Mouse (Mus musculus): ENCODE data around the gene Mecom. TPM values are rescaled to one million over a fixed set of nuclear protein-coding genes. Genes with fewer than 3 reads are reported as not detected.

The Mecom gene
- polyA plus RNA-seq, 1 experiment, result 7.3 TPM

DNA sequence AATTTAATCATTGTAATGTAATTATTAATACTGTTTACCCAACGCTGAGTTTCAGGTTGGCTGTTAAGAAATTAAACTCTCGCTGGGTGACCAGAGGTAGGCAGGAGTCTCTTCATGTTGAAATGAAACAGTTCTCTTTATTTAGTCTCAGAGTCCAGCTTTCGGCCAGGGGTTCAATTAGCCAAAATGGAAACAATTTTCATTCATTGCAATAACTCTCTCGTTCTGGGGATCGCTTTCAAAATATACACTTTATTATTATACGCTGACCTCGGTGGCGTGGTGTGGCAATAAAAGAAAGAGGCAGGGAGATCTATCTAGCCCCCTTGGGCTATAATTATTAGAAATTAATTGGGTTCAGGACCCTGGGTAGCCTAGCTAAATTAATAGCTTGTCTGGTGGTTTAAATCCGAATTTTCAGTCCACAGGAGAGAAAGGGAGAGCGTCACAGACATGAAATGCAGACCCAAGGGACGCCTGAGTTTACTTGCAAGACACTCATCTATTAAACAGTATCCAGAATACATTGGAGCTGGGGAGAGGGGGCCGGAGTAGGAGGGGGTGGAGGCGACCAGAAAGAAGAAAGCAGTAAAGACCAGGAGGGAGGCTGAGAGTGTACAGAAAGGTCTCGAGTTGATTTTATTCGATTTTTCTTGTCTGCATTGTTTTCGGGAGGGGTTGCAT, 34.4 kb downstream of the Mecom start:
- peak; percentile 49 for DNase-seq (ENCODE audit: low read depth)
- no peak for TF ChIP-seq CTCF (IDR thresholded peaks at IDR 0.05; ENCODE audit: borderline replicate concordance, extremely low read depth, insufficient read depth, insufficient read length)
- no peak for TF ChIP-seq POLR2A (IDR thresholded peaks at IDR 0.05; ENCODE audit: borderline replicate concordance, extremely low read depth, insufficient read depth, insufficient read length, poor library complexity, severe bottlenecking)

DNA sequence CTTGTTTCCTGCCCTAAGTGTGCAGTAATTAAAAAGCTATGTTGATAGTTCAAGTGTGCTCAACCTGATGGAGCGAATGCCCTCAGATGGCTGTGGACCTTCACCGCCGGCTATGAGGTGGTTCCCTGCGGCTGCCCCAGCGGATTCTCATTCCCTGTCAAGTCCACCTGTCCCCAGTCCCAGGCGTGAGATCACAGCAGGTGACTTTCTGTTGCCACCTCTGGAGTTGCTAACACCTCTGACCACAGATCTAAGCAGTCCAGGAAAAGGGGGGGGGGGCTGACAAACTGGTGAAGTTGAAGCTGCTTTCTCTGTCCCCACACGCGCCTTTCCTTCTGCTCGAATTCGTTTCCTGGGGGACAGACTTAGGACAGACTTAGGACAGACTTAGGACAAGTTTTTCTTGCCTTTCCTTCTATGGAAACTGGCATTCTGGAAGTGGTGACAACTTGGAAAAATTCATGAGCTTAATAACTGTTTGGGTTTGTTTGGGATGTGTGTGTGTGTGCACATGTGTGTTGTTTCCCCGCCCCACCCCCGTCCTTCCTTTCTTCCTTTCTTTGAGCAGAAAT, 35.3 kb downstream of the Mecom start:
- TF ChIP-seq CTCF (IDR thresholded peaks at IDR 0.05; ENCODE audit: borderline replicate concordance, extremely low read depth, insufficient read depth, insufficient read length), result no peak
- no peak for TF ChIP-seq POLR2A (IDR thresholded peaks at IDR 0.05; ENCODE audit: borderline replicate concordance, extremely low read depth, insufficient read depth, insufficient read length, poor library complexity, severe bottlenecking)
- DNase-seq (ENCODE audit: low read depth), result peak; percentile 26

GRCm38 (mm10) chr3:30511796-30512195, 36.0 kb downstream of the Mecom start:
- peak; percentile 11 for DNase-seq (ENCODE audit: low read depth)

GRCm38 (mm10) chr3:30511062-30511640, 36.7 kb downstream of the Mecom start:
- TF ChIP-seq POLR2A (IDR thresholded peaks at IDR 0.05; ENCODE audit: borderline replicate concordance, extremely low read depth, insufficient read depth, insufficient read length, poor library complexity, severe bottlenecking) (no peak), CTCF (IDR thresholded peaks at IDR 0.05; ENCODE audit: borderline replicate concordance, extremely low read depth, insufficient read depth, insufficient read length) (no peak)
- DNase-seq (ENCODE audit: low read depth), result peak; percentile 8

More at GRCm38 (mm10) chr3:30511796-30512195, 36.0 kb downstream of the Mecom start:
- TF ChIP-seq CTCF (IDR thresholded peaks at IDR 0.05; ENCODE audit: borderline replicate concordance, extremely low read depth, insufficient read depth, insufficient read length) (no peak), POLR2A (IDR thresholded peaks at IDR 0.05; ENCODE audit: borderline replicate concordance, extremely low read depth, insufficient read depth, insufficient read length, poor library complexity, severe bottlenecking) (no peak)

DNA sequence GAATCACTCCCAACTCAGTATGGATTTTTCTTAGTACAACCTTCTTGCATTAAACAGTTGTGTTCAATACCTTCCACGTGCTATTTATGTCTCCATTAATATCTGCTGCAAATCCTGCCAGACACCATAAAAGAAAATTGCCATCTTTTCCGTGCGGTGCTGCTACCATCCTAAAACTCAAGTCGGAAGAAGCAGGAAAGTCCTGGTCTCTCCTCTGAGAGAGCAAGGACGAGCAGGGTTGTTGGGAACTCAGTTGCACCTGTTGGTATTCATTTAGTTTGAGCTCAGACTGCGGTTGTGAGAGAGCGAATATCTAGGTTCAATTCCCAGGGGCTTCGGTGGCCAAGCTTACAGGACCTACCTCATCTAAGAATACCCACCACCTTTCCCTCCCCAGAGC, 37.2 kb downstream of the Mecom start:
- peak; percentile 13 for DNase-seq (ENCODE audit: low read depth)
- TF ChIP-seq POLR2A (IDR thresholded peaks at IDR 0.05; ENCODE audit: borderline replicate concordance, extremely low read depth, insufficient read depth, insufficient read length, poor library complexity, severe bottlenecking) (no peak), CTCF (IDR thresholded peaks at IDR 0.05; ENCODE audit: borderline replicate concordance, extremely low read depth, insufficient read depth, insufficient read length) (no peak)

- DNase-seq (ENCODE audit: low read depth), result peak; percentile 51
- TF ChIP-seq POLR2A (IDR thresholded peaks at IDR 0.05; ENCODE audit: borderline replicate concordance, extremely low read depth, insufficient read depth, insufficient read length, poor library complexity, severe bottlenecking), result no peak
- no peak for TF ChIP-seq CTCF (IDR thresholded peaks at IDR 0.05; ENCODE audit: borderline replicate concordance, extremely low read depth, insufficient read depth, insufficient read length)
Measured at GRCm38 (mm10) chr3:30510105-30510504, 37.7 kb downstream of the Mecom start.

DNA sequence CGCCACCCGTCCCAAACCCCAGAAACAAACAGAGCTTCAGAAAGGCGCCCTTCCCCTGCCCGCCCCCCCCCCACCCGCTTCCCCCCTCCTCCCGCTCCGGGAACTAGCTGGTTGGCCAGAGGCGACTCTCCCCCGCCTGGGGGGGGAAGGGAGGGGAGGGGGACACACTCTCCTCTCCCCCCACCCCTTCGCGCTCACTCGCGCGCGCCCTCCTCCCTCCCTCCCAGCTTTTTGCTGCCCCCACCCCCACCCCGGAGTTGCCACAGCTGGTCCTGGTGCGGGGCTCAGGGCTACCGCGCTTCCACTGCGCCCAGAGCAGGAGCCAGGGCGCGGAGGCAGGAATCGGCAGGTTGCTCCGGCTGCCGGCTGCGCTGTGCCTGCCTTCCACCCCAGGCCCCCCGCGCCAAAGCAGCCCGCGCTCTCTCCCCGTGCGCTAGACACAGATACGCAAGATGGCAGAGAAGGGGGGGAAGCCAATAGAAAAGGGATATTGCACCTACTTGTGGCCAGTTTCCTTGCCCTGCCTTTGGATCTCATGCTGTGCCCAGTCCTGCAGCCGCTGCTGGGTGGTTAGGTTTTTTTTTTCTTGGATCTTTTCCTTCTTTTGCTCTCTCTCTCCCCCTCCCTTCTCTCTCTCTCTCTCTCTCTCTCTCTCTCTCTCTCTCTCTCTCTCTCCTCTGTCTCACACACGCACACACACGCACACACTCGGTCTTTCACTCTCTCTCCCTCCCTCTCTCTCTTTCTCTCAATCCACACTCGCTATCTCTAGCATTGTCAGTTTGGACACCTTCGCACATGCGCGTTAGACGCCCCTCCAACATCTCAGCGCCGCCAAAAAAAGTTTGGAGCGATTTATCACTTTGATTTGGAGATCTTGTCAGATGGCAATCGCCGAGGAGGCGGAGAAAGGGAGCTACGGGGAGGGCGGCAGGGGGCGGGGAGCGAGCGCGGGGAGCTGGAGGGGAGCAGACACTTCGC, 38.6 kb downstream of the Mecom start:
- TF ChIP-seq CTCF (IDR thresholded peaks at IDR 0.05; ENCODE audit: borderline replicate concordance, extremely low read depth, insufficient read depth, insufficient read length), result no peak
- no peak for TF ChIP-seq POLR2A (IDR thresholded peaks at IDR 0.05; ENCODE audit: borderline replicate concordance, extremely low read depth, insufficient read depth, insufficient read length, poor library complexity, severe bottlenecking)
- peak; percentile 70 for DNase-seq (ENCODE audit: low read depth)

GRCm38 (mm10) chr3:30508296-30508929, 39.4 kb downstream of the Mecom start:
- TF ChIP-seq POLR2A (IDR thresholded peaks at IDR 0.05; ENCODE audit: borderline replicate concordance, extremely low read depth, insufficient read depth, insufficient read length, poor library complexity, severe bottlenecking), result 0 out of 2 replicates have a peak, but pooled peaks have one; percentile 26
- peak; percentile 57; the same call in 1 of the 2 replicates for TF ChIP-seq CTCF (IDR thresholded peaks at IDR 0.05; ENCODE audit: borderline replicate concordance, extremely low read depth, insufficient read depth, insufficient read length)
- peak; percentile 88 for DNase-seq (ENCODE audit: low read depth)

DNA sequence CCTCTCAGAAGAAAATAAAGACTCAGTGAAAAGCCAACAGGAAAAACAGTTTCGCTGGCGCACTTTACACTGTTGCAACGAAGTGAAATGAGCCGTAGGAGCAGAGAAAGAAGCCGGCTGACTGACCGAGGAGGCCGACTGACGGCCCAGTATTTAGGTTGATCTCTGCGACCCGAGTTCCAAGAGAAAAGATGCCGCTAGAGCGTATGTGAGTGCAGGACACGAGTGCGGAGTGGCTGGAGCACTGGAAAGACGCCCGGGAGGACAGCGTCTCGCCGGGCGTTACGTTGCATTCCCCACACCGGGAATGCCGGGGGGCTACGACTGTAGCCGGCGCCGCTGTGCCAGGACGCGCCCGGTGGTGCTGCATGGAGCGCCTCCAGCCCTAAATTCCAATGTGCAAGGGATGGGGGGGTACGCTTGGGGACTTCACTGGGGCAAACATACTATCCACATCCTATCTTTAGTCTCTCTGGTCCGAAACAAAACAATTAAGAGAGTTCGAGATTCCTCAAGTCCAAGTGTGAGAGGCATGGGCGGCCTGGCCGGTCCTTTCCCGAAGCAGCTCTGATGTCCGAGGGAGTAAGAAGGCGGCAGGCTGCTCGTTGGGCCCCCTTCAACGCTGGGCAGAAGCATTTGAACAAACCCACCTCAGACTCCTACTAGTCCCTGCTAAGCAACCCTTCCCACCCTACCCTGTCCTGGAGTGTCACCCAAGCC, 40.1 kb downstream of the Mecom start:
- TF ChIP-seq POLR2A (IDR thresholded peaks at IDR 0.05; ENCODE audit: borderline replicate concordance, extremely low read depth, insufficient read depth, insufficient read length, poor library complexity, severe bottlenecking) (no peak), CTCF (IDR thresholded peaks at IDR 0.05; ENCODE audit: borderline replicate concordance, extremely low read depth, insufficient read depth, insufficient read length) (no peak)
- DNase-seq (ENCODE audit: low read depth), result peak; percentile 69

Measured in brain, embryonic 14.5 days (tissue).